Mouse (Mus musculus): ENCODE measurements around the gene Pigu.

- TF ChIP-seq EP300 (IDR thresholded peaks at IDR 0.05; ENCODE audit: low read depth) (no peak), CTCF (IDR thresholded peaks at IDR 0.05; ENCODE audit: low read depth) (no peak)
These were observed 79.5 kb downstream of the Pigu start for GRCm38 (mm10) chr2:155277721-155278120.

All from liver, postnatal 0 days (tissue).